Mouse (Mus musculus): ENCODE results near the gene Dlgap1. TPM values are rescaled to one million over a fixed set of nuclear protein-coding genes. Genes with fewer than 3 reads are reported as not detected.
"Not testable (repeated sequence)": the region's sequence is repeated elsewhere in the genome, so short reads cannot be mapped to it uniquely, and the experiment has no call there.

The Dlgap1 gene
- polyA plus RNA-seq, 1 experiment from 2014 or later = 2.4 TPM

DNA sequence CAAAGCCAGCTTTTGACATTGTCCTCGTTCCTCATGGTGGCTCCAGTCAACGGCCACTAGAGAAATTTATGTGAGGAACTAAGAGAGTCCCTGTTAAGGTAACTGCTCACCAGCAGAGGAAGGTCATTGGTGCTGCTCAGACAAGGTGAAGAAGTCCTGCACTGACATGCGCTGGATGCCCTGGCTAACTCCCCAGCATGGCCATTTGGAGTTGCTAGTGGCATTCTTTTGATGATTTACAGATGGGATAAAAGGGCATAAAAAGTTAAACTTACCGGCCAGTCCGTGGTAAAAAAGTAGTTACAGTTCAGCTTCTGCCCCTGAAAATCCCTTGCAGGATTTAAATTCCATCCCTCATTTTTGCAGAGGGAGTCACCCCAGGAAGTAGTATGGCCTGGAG lies 841.9 kb downstream of the Dlgap1 start:
- Histone ChIP-seq H3K9ac (ENCODE audit: low read length) (no peak overlapping the region), H3K4me3 (ENCODE audit: low read depth, low read length) (no peak overlapping the region), H3K4me2 (no peak overlapping the region), H3K27ac (ENCODE audit: low read depth, low read length) (no peak overlapping the region), H3K27me3 (ENCODE audit: control insufficient read depth, insufficient read depth, low read length) (peaks cover 2% of the 10 kb centered on the region; the same call in 1 of the 2 replicates), H3K4me1 (ENCODE audit: control insufficient read depth, insufficient read depth, low read length) (peaks cover 5% of the 10 kb centered on the region), H3K36me3 (ENCODE audit: control insufficient read depth, insufficient read depth, low read length) (no peaks in the 10 kb centered on the region), H3K9me3 (ENCODE audit: control insufficient read depth, low read length) (no peaks in the 10 kb centered on the region)
- DNase-seq (ENCODE audit: low spot score, missing footprints) = no peak
- ATAC-seq (ENCODE audit: low FRiP score) = no peak
- WGBS = 87% methylated on average over 5 of the region's 5 CpGs

DNA sequence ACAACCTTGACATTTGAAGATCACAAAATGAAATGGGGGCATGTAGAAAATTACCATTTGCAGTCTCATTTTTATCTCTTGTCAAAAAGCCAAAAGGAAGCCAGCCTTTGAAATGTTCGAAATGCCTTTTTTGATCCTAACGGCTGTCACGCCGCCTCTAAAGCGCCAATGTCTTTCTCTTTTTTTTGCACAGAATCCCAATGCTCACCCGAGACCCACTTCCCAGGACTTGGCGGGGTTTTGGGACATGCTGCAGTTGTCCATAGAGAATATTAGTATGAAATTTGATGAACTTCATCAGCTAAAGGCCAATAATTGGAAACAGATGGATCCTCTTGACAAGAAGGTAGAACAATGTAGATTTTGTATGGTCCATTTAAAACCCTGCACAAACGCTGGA lies 846.1 kb downstream of the Dlgap1 start:
- ATAC-seq (ENCODE audit: low FRiP score) (no peak), DNase-seq (ENCODE audit: low spot score, missing footprints) (no peak)
- H3K36me3 ChIP-seq (ENCODE audit: control insufficient read depth, insufficient read depth, low read length) = no peaks in the 10 kb centered on the region
- no peak overlapping the region for H3K4me3 ChIP-seq (ENCODE audit: low read depth, low read length)
- H3K9ac ChIP-seq (ENCODE audit: low read length) = no peak overlapping the region
- H3K27ac ChIP-seq (ENCODE audit: low read depth, low read length) = no peak overlapping the region
- 57% methylated on average over 8 of the region's 8 CpGs for WGBS
- no peaks in the 10 kb centered on the region for H3K9me3 ChIP-seq (ENCODE audit: control insufficient read depth, low read length)
- H3K27me3 ChIP-seq (ENCODE audit: control insufficient read depth, insufficient read depth, low read length) = peaks cover 34% of the 10 kb centered on the region
- no peak overlapping the region for H3K4me2 ChIP-seq
- peaks cover 10% of the 10 kb centered on the region for H3K4me1 ChIP-seq (ENCODE audit: control insufficient read depth, insufficient read depth, low read length)

DNA sequence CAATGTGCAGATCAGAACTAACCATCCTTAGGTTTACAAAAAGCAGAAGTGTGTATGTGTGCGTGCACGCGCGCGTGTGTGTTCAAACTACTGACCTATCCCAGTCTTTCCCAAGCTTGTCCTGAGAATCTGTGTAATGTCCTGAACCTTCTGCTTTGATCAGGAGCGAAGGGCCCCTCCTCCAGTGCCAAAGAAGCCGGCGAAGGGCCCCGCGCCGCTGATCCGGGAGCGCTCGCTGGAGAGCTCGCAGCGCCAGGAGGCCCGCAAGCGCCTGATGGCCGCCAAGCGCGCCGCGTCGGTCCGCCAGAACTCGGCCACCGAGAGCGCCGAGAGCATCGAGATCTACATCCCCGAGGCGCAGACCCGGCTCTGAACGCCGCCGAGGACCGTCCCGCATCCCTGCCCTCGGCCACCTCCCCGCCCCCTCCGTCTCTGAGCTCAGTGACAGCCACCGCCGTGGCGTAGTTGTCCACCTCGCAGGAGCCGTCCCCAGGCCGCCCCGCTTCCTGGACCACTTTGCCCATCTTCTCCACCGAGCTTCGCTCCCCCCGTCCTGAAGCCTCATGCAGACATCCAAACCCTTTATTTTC lies 849.1 kb downstream of the Dlgap1 start:
- peak; percentile 93 for DNase-seq (ENCODE audit: low spot score, missing footprints)
- Histone ChIP-seq H3K4me3 (ENCODE audit: low read depth, low read length) (peak overlapping the region; percentile 37), H3K4me1 (ENCODE audit: control insufficient read depth, insufficient read depth, low read length) (peaks cover 5% of the 10 kb centered on the region), H3K36me3 (ENCODE audit: control insufficient read depth, insufficient read depth, low read length) (no peaks in the 10 kb centered on the region), H3K4me2 (peak overlapping the region; percentile 72), H3K9me3 (ENCODE audit: control insufficient read depth, low read length) (no peaks in the 10 kb centered on the region), H3K9ac (ENCODE audit: low read length) (peak overlapping the region; percentile 61), H3K27me3 (ENCODE audit: control insufficient read depth, insufficient read depth, low read length) (peaks cover 39% of the 10 kb centered on the region), H3K27ac (ENCODE audit: low read depth, low read length) (no peak overlapping the region)
- ATAC-seq (ENCODE audit: low FRiP score) = peak; percentile 87
- WGBS = 2% methylated on average over 48 of the region's 51 CpGs

DNA sequence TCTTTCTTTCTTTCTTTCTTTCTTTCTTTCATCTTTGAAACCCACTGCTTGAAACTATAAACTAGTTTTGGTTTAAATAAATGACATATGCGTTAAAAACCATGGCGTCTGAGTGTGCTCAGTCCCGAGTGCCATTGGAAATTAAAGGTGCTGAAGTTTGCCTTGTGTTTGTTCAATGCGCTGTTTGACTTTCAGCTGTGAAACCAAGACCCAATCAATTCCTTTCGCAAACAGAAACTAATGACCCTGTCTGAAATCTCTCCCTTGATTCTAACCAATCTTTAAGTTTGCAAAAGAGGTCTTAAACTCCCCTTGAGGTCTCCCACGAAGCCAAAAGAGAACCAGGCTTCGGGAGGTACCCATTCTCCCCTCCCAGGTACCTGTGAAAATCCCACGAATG lies 854.2 kb downstream of the Dlgap1 start:
- Histone ChIP-seq H3K4me3 (ENCODE audit: low read depth, low read length) (no peak overlapping the region), H3K36me3 (ENCODE audit: control insufficient read depth, insufficient read depth, low read length) (no peaks in the 10 kb centered on the region), H3K9ac (ENCODE audit: low read length) (no peak overlapping the region), H3K4me2 (no peak overlapping the region), H3K4me1 (ENCODE audit: control insufficient read depth, insufficient read depth, low read length) (peaks cover 3% of the 10 kb centered on the region; the same call in 1 of the 2 replicates), H3K9me3 (ENCODE audit: control insufficient read depth, low read length) (no peaks in the 10 kb centered on the region), H3K27ac (ENCODE audit: low read depth, low read length) (no peak overlapping the region), H3K27me3 (ENCODE audit: control insufficient read depth, insufficient read depth, low read length) (peaks cover 20% of the 10 kb centered on the region)
- ATAC-seq (ENCODE audit: low FRiP score) (no peak), DNase-seq (ENCODE audit: low spot score, missing footprints) (no peak)
- 84% methylated on average over 8 of the region's 8 CpGs for WGBS

DNA sequence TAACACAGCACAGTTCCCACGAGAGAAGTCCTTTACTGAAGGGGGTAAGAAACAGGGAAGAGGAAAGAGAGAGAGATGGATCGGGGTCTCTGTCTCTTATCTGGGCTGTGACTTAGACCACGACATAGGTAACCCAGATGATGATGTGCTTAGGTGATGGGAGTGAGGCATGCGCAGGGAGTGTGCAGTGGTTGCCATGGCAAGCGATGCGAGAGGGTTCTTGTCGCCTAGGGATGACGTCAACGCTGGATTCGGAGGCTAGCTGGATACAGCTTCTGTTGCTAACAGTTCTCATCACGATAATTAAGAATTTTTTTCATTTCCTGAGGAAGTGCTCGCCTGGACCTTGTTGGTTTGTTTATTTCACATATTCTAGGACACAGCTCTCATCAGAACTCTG lies 857.4 kb downstream of the Dlgap1 start:
- no peak overlapping the region for H3K4me3 ChIP-seq (ENCODE audit: low read depth, low read length)
- no peak overlapping the region for H3K4me2 ChIP-seq
- H3K36me3 ChIP-seq (ENCODE audit: control insufficient read depth, insufficient read depth, low read length) = no peaks in the 10 kb centered on the region
- no peaks in the 10 kb centered on the region for H3K27me3 ChIP-seq (ENCODE audit: control insufficient read depth, insufficient read depth, low read length)
- no peak for ATAC-seq (ENCODE audit: low FRiP score)
- no peaks in the 10 kb centered on the region for H3K9me3 ChIP-seq (ENCODE audit: control insufficient read depth, low read length)
- H3K9ac ChIP-seq (ENCODE audit: low read length) = no peak overlapping the region
- DNase-seq (ENCODE audit: low spot score, missing footprints) = no peak
- no peaks in the 10 kb centered on the region for H3K4me1 ChIP-seq (ENCODE audit: control insufficient read depth, insufficient read depth, low read length)
- 84% methylated on average over 12 of the region's 12 CpGs for WGBS
- H3K27ac ChIP-seq (ENCODE audit: low read depth, low read length) = no peak overlapping the region

DNA sequence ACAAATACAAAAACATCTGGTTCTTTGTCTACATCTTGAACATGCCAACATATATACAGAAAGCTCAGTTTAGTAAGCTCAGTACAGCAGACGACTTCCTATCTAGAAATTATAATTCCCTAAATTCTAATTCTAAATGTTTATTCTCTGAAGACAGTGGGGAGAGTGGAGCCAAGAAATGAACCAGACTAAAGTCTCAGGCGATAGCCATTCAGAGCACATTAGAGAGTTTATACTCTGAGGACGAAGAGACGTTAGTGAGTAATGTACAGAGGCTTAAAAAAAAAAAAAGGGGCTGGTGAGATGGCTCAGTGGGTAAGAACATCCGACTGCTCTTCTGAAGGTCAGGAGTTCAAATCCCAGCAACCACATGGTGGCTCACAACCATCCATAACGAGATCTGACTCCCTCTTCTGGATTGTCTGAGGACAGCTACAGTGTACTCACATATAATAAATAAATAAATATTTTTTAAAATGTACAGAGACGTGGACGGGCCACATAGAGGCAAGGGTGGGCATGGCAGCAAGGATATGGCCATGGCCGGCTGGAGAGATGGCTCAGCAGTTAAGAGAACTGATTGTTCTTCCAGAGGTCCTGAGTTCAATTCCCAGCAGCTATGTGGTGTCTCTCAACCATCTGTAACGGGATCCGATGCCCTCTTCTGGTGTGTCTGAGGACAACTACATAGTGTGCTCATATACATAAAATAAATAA lies 858.7 kb downstream of the Dlgap1 start:
- H3K27ac ChIP-seq (ENCODE audit: low read depth, low read length); H3K4me2 ChIP-seq; DNase-seq (ENCODE audit: low spot score, missing footprints); H3K36me3 ChIP-seq (ENCODE audit: control insufficient read depth, insufficient read depth, low read length); ATAC-seq (ENCODE audit: low FRiP score); H3K4me3 ChIP-seq (ENCODE audit: low read depth, low read length); H3K27me3 ChIP-seq (ENCODE audit: control insufficient read depth, insufficient read depth, low read length); H3K4me1 ChIP-seq (ENCODE audit: control insufficient read depth, insufficient read depth, low read length); H3K9ac ChIP-seq (ENCODE audit: low read length); H3K9me3 ChIP-seq (ENCODE audit: control insufficient read depth, low read length): not testable (repeated sequence)
- 89% methylated on average over 11 of the region's 11 CpGs for WGBS

DNA sequence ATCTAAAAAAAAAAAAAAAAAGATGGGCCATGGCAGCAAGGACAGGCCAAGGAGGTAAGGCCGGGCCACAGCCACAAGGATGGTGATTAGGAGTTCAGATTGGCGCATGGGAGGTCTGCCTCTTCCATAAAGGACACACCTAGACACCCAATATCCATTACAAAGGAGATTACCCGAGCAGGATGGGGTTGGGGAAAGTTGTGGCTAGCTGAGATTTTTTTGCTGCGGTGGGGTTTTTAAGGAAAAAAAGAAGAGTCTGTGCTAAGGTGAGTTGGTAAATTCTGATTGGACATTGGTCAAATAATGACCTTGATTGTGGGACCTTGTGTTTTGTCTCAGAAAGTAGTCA lies 859.3 kb downstream of the Dlgap1 start:
- ATAC-seq (ENCODE audit: low FRiP score) = no peak
- H3K9me3 ChIP-seq (ENCODE audit: control insufficient read depth, low read length) = no peaks in the 10 kb centered on the region
- WGBS = 65% methylated on average over 4 of the region's 4 CpGs

DNA sequence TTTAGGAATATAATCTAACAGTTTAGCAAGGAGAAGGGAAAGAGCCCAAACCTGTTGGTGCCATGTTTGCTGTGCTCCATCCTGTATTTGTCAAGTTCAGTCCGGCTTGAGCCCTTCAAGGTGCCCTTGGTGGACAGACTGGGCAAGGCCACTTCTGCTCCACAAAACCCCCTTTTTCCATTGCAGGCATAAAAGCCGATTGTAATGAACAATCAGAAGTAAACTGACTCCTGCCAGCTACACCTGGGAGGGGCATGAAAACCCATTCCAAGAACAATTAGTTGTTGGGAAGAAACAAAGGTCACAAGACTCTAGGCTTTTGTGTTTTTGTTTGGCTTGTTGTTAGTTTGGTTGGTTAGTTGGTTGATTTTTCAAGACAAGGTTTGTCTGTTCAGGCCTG lies 859.7 kb downstream of the Dlgap1 start:
- no peak for DNase-seq (ENCODE audit: low spot score, missing footprints)

More for the DNA sequence above, 859.3 kb downstream of the Dlgap1 start:
- Histone ChIP-seq H3K4me3 (ENCODE audit: low read depth, low read length) (no peak overlapping the region), H3K27ac (ENCODE audit: low read depth, low read length) (no peak overlapping the region), H3K27me3 (ENCODE audit: control insufficient read depth, insufficient read depth, low read length) (no peaks in the 10 kb centered on the region), H3K9ac (ENCODE audit: low read length) (no peak overlapping the region), H3K36me3 (ENCODE audit: control insufficient read depth, insufficient read depth, low read length) (no peaks in the 10 kb centered on the region), H3K4me2 (no peak overlapping the region), H3K4me1 (ENCODE audit: control insufficient read depth, insufficient read depth, low read length) (no peaks in the 10 kb centered on the region)
- no peak for DNase-seq (ENCODE audit: low spot score, missing footprints)

DNA sequence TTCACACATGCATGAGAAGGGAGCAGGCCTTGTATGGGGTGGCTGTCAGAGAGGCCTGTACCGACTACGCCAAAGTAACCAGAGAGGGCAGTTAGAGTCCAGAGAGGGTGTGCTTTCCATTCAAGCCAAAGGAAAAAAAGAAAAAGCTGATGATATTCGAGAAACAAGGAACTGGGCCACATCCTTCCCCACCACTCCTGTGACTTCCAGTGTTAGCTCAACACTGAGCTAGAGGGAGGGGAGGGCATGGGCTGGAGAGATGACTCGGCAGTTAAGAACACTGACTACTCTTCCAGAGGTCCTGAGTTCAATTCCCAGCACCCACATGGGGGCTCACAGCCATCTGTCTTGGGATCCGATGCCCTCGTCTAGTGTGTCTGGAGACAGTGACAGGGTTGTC lies 860.3 kb downstream of the Dlgap1 start:
- no peak overlapping the region for H3K4me3 ChIP-seq (ENCODE audit: low read depth, low read length)
- no peak overlapping the region for H3K9ac ChIP-seq (ENCODE audit: low read length)
- H3K36me3 ChIP-seq (ENCODE audit: control insufficient read depth, insufficient read depth, low read length) = no peaks in the 10 kb centered on the region
- no peaks in the 10 kb centered on the region for H3K4me1 ChIP-seq (ENCODE audit: control insufficient read depth, insufficient read depth, low read length)
- peaks cover 2% of the 10 kb centered on the region; the same call in 1 of the 2 replicates for H3K27me3 ChIP-seq (ENCODE audit: control insufficient read depth, insufficient read depth, low read length)
- 81% methylated on average over 6 of the region's 6 CpGs for WGBS
- DNase-seq (ENCODE audit: low spot score, missing footprints) (no peak), ATAC-seq (ENCODE audit: low FRiP score) (no peak)
- no peak overlapping the region for H3K4me2 ChIP-seq
- no peak overlapping the region for H3K27ac ChIP-seq (ENCODE audit: low read depth, low read length)
- no peaks in the 10 kb centered on the region for H3K9me3 ChIP-seq (ENCODE audit: control insufficient read depth, low read length)

More for the DNA sequence above, 859.7 kb downstream of the Dlgap1 start:
- H3K36me3 ChIP-seq (ENCODE audit: control insufficient read depth, insufficient read depth, low read length) = no peaks in the 10 kb centered on the region
- H3K4me3 ChIP-seq (ENCODE audit: low read depth, low read length) = no peak overlapping the region
- H3K4me1 ChIP-seq (ENCODE audit: control insufficient read depth, insufficient read depth, low read length) = no peaks in the 10 kb centered on the region
- H3K27me3 ChIP-seq (ENCODE audit: control insufficient read depth, insufficient read depth, low read length) = peaks cover 2% of the 10 kb centered on the region; the same call in 1 of the 2 replicates
- no peak for ATAC-seq (ENCODE audit: low FRiP score)
- 90% methylated on average over 2 of the region's 2 CpGs for WGBS
- H3K4me2 ChIP-seq = no peak overlapping the region
- H3K9ac ChIP-seq (ENCODE audit: low read length) = no peak overlapping the region
- no peaks in the 10 kb centered on the region for H3K9me3 ChIP-seq (ENCODE audit: control insufficient read depth, low read length)
- H3K27ac ChIP-seq (ENCODE audit: low read depth, low read length) = no peak overlapping the region
